Mouse (Mus musculus) cortical plate, adult 2 months (tissue): ENCODE data around the gene Sec14l2. TPM values are rescaled to one million over a fixed set of nuclear protein-coding genes. Genes with fewer than 3 reads are reported as not detected.
A peak's percentile ranks its signal among the peaks of the same experiment; 100 is the strongest.

ENCODE experiments used
- H3K27ac ChIP-seq: fragments of 200-500 bp; 2 replicates; pipeline ENCODE4 v1.5.1; 2012; ENCODE audit warnings: low read length, control low read depth, inconsistent platforms; ENCODE audit not compliant: insufficient read depth
- H3K4me1 ChIP-seq: fragments of 200-500 bp; 2 replicates; pipeline ENCODE4 v1.6.1; 2011; ENCODE audit warnings: low read length; ENCODE audit not compliant: control insufficient read depth, insufficient read depth
- H3K4me3 ChIP-seq: fragments of 200-500 bp; 2 replicates; pipeline ENCODE4 v1.5.1; 2011; ENCODE audit warnings: mild to moderate bottlenecking, low read length, control low read depth; ENCODE audit not compliant: insufficient read depth
- CTCF ChIP-seq: fragments of 200-500 bp; IDR thresholded peaks from 2 replicates; pipeline ENCODE4 v1.5.1; 2011; ENCODE audit warnings: mild to moderate bottlenecking, control low read depth, low read length; ENCODE audit not compliant: insufficient read depth; ENCODE audit errors: extremely low read depth
- POLR2A ChIP-seq: fragments of 200-500 bp; IDR thresholded peaks from 2 replicates; pipeline ENCODE4 v1.6.1; 2011; ENCODE audit warnings: mild to moderate bottlenecking, low read length, control low read depth; ENCODE audit not compliant: insufficient read depth; ENCODE audit errors: extremely low read depth
- polyA plus RNA-seq: library from polyadenylated mRNA; depleted of rRNA; stranded (reverse); fragments of >200 nt; gene quantifications from 2 replicates; pipeline ENCODE4 v1.2.3, GENCODE M21; 2012

The Sec14l2 gene
- polyA plus RNA-seq, 1 experiment, result 40.1 TPM

GRCm38 (mm10) chr11:4094378-4095170, 28.6 kb downstream of the Sec14l2 start:
- no peak overlapping the region; the same call in 1 of the 2 replicates for H3K27ac ChIP-seq

DNA sequence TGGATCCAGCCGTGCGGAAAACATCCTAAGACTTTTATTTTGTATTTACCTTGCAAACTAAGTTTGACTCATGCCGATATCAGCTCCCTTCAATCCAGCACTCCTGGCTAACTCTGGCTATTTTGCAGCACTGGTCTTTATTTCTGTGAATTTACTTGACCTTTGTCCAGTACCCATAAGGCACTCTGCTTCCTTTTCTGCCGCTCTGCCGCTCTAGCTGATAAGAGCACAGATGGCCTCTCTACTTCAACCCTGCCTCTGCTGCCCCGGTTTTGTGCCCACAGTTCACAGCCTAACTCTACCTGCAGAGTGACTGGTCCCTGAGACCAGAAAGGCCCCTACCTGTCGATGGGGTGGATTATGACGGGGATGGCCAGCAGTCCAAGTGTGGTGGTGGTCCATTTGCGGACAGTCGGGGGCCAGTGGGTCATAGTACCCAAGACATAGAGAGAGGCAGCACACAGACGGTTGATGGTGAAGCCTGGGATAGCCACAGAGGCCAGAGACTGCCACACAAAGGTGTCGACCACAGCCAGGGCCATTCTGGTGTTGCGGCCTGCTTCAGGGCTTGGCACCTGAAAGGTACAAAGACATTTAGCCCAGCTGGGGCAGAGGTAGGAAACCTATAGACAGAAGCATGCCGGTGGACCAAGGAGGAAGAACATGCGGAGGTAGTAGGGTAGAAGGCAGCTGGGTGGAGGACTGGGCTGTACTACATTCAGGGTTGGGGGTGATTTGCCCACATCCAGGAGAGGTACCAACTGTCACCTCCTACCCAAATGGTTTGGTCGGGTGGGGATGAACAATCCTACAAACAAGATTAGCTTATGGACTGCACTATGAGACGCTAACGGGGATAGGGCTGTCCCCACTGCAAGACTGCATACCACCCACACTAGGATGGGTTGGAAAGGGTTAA, 29.5 kb downstream of the Sec14l2 start:
- H3K4me1 ChIP-seq, result peaks cover 4% of the 10 kb centered on the region
- peak overlapping the region; percentile 88 for H3K4me3 ChIP-seq
- H3K27ac ChIP-seq, result no peak overlapping the region
- TF ChIP-seq CTCF (no peak), POLR2A (no peak)

More at GRCm38 (mm10) chr11:4094378-4095170, 28.6 kb downstream of the Sec14l2 start:
- TF ChIP-seq POLR2A (no peak), CTCF (peak; percentile 76)
- peaks cover 5% of the 10 kb centered on the region for H3K4me1 ChIP-seq
- H3K4me3 ChIP-seq, result peak overlapping the region; percentile 88

DNA sequence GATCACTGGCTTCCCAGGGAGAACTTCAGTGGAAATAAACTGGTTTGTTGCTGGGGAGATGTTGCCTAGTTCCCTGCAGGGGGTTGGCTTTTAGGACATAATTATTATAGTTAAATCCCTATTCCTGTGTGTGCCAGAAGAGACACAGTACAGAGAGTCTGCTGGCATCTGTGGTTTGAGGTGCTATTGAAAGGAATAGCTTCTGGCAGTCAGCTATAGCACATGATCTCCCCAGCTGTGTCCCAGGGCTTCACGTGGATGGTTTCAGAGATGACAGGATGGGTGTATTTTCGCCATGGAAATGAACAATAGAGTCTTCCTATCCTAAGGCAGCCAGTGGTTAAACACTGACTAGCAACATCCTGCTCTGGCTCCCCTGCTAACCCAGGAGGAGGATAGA, 35.9 kb downstream of the Sec14l2 start:
- TF ChIP-seq CTCF, result no peak
- Histone ChIP-seq H3K27ac (peak overlapping the region; percentile 48; the same call in 1 of the 2 replicates), H3K4me1 (peaks cover 4% of the 10 kb centered on the region; the same call in 1 of the 2 replicates), H3K4me3 (no peak overlapping the region)

- TF ChIP-seq CTCF (no peak), POLR2A (no peak)
- H3K4me1 ChIP-seq, result peaks cover 4% of the 10 kb centered on the region; the same call in 1 of the 2 replicates
- H3K27ac ChIP-seq, result no peak overlapping the region
- no peak overlapping the region for H3K4me3 ChIP-seq
These were observed 37.0 kb downstream of the Sec14l2 start for GRCm38 (mm10) chr11:4086246-4086645.

- peak; percentile 90 for TF ChIP-seq CTCF
- no peak for TF ChIP-seq POLR2A
- H3K4me3 ChIP-seq, result no peak overlapping the region
- peaks cover 4% of the 10 kb centered on the region; the same call in 1 of the 2 replicates for H3K4me1 ChIP-seq
- H3K27ac ChIP-seq, result no peak overlapping the region
These were observed 39.7 kb downstream of the Sec14l2 start for GRCm38 (mm10) chr11:4083316-4084078.

DNA sequence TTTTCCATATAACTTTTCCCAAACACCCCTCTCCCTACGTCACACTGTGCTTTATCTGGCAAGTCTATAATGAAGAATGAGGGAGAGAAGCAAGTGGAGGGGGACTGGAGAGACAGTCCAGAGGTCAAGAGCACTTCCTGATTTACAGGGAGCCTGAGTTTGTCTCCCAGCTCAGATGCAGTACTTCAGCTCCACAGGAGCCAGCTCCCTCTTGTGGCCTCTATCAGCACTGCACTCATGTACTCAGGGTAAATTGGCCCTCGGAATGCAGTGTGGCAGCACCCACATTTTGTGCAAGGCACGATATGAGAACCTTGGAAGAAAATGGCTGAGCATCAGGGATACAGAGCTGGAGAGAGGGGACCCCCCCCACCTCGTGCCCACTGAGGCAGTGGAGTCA, 43.0 kb downstream of the Sec14l2 start:
- H3K4me1 ChIP-seq, result no peaks in the 10 kb centered on the region
- no peak overlapping the region for H3K27ac ChIP-seq
- H3K4me3 ChIP-seq, result no peak overlapping the region
- no peak for TF ChIP-seq POLR2A
- TF ChIP-seq CTCF, result peak; percentile 95

- TF ChIP-seq POLR2A (no peak), CTCF (no peak)
- H3K4me3 ChIP-seq, result no peak overlapping the region
- H3K27ac ChIP-seq, result no peak overlapping the region
- H3K4me1 ChIP-seq, result no peaks in the 10 kb centered on the region
These were observed 44.8 kb downstream of the Sec14l2 start for GRCm38 (mm10) chr11:4078267-4078933.

- TF ChIP-seq POLR2A, result no peak
- TF ChIP-seq CTCF, result no peak
- Histone ChIP-seq H3K4me1 (no peaks in the 10 kb centered on the region), H3K4me3 (no peak overlapping the region), H3K27ac (no peak overlapping the region)
These were observed 46.6 kb downstream of the Sec14l2 start for GRCm38 (mm10) chr11:4076633-4077032.
